Mouse (Mus musculus): Measurements from ENCODE around the gene Wnt2.

Gene Wnt2

DNA sequence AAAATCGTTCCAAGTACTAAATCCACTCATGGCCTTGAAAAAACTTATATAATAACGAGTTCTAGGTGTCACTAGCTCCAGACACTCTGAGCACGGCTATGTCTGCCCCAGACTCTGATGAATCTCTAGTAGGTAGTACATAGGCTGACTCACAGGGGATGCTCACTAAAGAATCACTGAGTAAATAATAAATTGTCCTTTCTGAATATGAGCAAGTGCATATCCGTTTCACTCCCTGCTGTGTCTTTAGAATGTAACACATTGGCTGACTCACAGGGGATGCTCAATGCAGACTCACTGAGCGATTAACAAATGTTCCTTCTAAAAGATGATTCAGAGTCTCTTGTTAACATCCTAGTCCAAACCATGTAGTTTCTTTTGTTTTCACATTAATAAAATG, 52.1 kb downstream of the Wnt2 start:
- no peak for DNase-seq (ENCODE audit: low spot score)

DNA sequence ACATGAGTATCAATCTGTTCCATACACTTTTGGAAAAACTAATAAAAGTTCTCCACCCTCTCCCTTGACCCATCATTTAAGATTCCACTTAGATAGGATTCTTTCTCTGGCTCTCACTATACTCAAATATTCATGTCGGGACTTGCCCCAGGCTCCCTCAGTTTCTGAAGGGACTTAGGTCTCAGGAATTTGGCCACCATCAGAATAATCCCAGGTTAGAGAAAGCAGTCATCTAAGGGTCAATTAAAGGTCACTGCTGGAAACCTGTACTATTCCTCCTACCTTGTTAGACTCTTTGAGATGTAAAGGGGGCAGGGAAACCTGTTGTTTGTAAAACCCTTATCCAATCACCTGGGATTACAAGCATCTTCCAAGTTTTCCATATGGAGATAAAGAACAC, 53.2 kb downstream of the Wnt2 start:
- DNase-seq (ENCODE audit: low spot score), result no peak

DNA sequence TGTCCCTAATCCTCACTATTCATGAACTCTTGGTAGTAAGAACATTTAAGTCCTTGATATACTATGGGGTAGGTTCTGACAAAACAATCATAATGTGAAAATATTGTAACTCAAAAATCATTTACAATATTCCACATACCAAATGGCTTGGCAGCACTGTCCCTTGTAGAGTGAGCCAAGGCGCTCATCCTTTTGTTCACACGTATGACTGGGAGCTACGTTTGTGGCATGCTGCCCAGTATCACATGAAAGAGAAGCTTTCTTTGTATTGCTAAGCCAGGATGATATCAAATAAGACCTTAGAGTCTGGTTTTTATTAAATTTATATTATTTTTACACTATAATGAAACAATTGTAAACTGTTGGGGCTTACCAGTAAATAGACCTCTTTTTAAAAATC, 56.0 kb downstream of the Wnt2 start:
- no peak for DNase-seq (ENCODE audit: low spot score)

DNA sequence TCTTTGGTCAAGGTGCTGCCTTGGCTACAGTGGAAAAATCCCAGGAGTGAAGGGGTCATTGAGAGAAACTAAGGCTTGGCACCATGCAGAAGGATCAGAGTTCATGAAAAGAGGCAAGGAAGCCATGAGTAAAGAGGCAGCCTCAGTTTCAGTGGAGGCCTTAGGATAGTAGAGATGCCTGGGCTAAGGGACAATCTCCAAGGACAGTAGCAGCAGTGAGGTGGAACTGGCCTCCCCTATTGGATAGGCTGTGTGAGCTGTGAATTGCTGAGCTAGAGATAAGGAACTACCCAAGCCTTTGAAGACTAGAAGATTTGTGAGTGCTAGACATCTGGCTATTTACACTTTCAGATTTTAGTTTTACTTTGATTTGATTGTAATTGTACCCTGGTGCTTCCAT, 59.0 kb downstream of the Wnt2 start:
- DNase-seq (ENCODE audit: low spot score), result no peak

DNA sequence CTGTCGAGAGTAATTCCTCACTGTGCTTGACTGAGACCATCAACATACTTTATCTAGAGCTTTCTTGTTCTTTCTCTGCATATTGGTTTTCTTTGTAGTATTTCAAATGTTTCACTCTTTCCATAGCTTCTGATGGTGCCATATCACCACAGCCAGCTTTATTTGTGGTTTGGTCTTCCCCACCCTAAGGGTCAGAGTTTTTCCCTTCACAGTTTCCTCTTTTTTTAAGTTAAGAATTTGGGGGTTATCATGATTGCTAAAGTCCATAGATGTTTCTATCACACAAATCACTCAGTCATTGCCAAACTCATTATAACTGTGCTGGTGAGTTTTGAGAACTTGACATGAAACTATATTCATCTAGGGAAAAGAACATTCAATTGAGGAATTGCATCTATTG, 60.6 kb downstream of the Wnt2 start:
- no peak for DNase-seq (ENCODE audit: low spot score)

DNA sequence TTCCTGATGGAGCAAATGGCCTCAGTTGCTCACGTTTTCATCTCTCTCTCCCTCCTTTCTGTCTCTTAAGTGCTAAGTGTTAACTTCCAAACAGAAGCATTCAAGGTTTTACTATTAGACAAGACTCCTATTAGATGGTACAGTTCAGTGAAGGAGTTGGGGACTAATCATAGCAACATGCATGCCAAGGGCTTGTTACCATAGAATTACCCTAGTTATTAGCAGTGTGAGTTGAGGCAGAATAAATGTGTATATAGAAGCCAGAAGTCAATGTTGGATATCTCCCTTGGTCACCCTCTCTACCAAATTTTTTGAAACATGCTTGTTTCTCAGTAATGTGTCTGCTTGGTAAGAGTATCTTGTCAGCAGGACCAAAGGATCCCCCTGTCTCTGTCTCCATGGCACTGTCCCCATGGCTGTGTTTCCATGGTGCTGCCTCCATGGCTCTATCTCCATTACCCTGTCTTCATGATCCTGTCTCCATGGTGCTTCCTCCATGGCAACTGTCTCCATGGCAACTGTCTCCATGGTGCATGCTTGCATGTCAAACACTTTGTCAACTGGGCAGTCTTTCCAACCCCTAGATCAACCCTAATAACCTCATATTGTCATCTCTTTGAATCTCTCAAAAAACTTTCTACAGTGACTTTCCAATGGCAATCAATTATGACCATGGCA, 61.8 kb downstream of the Wnt2 start:
- DNase-seq (ENCODE audit: low spot score), result no peak

DNA sequence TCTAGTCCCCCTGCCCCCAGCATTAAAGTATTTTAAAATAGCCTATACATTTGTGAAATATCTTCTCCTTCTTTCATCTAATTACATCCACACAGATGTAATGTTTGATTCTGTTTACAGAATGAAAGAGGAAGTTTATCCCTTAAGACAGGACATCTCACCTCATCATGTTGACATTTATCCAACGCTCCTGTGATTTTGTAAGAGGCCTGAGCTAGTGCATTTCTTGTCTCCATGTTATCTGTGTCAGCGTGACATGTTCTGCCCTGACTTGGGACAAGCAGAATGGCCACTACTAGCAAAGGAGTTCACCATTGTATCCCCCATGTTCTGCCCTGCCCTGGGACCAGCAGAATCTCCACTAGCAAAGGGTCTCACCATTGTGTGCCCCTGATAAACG, 66.9 kb downstream of the Wnt2 start:
- no peak for DNase-seq (ENCODE audit: low spot score)

DNA sequence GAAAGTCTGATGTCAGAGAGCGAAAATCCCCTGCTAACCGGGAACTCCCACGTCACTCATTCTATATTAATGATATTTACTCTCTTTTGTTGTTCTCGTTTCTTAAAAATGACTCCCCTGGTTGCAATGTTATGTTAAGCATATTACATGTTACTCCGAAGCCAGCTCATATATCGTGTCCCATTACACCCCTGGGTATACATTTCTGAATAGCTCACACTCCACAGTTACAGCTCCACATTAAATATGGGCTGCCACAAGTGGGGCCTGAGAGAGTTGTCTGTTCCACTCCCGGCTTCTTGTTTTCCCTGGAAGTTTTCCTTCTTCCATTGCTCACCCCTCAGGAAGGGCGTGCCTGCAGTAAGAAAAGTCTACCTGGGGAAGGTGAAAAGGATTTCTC, 78.6 kb downstream of the Wnt2 start:
- no peak for DNase-seq (ENCODE audit: low spot score)

DNA sequence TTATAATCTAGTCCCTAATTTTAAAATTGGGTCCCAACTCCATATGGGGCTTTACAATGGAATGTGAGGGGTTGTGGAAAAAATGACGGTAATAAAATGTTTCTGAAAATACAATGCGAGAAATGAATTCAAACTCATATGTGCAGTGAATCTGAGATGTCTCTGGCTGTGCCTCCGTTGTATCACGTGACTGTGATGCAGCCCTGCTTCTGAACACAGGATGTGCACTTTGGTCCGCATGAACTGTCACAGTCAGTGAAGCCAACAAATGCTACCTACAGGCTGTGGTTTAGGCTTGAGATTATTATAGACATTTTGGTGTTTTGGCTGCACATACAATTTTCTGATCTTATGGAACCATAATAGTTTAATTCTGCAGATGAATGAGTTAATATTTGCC, 81.3 kb downstream of the Wnt2 start:
- no peak for DNase-seq (ENCODE audit: low spot score)

DNA sequence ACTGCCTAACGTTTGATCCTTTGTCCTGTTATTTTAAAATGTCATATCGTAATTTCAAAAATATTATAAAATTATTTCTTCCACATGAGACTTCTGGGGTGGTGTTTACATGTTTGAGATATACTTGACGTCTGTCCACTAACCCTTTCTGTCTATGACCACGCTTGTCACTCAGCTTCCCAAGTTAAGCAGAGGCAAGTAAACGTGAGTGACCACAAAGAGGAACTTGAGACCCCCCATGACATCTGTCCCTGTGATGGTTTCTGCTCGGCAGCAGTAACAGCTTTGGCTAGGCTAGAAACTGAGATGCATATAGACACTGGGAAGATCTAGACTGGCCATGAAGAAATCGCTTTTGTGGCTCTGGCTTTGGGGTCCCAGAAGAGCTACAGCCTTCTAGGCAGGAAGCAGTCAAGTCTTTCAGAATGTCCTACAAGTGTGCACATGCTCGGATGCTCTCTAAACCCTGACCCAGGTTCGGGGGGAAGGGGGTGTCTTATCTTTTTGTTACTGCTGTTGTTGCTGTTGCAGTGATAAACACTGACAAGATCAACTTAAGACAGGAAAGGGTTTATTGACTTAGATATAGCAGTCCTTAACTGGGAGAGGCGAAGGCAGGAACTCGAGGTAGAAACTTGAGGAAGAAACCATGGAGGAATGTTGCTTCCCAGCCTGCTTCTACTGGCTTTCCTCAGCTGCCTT, 83.1 kb downstream of the Wnt2 start:
- no peak for DNase-seq (ENCODE audit: low spot score)

DNA sequence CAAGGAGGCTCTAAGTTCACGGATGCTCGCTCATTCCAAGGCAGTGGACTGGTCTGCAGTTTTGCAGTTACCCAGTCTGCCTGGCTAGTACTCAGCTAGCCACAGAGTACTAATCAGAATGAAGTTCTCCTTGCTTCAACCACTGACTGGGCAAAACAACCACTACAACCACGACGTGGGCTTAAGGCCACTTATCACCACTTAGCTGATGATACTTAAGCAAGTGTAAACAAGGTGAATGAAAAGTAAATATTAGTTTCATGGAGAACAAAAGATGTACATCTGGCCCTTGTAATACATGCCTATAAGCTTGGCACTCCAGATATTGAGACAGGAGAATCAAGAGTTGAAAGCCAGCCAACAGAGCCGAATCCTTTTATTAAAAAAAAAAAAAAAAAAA, 83.9 kb downstream of the Wnt2 start:
- DNase-seq (ENCODE audit: low spot score), result no peak

DNA sequence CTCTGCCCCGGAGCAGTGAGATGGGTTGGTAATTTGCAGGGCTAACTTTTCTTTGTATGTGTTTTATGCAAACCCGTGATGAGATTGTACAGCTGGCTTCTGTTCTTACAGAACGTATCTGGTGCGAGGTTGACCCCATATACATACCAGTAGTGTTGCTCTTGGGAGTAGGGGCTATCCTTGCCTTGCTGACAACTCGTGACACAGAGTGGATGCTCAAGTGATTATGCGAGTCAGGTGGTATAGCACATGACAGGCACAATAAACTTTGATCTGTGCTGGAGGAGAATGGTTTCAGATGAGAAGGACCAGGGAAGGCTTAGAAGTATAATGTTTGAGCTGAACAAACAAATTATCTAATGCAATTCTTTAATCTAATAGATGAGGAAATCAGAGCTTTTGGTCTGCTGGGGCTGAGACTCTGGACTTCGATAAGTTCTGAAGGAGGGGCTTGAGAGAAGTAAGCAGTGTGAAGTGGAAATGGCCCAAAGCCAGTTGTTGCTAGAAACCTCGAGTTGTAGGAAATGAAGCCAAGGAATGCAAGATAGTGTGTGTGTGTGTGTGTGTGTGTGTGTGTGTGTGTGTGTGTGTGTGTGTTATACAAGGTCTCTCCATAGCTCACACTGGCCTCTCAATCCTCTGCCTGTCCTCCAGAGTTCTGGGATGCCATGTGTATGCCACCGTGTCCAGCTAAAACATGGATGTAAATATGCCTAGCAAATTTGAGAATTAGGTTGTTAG, 86.3 kb downstream of the Wnt2 start:
- DNase-seq (ENCODE audit: low spot score), result no peak

DNA sequence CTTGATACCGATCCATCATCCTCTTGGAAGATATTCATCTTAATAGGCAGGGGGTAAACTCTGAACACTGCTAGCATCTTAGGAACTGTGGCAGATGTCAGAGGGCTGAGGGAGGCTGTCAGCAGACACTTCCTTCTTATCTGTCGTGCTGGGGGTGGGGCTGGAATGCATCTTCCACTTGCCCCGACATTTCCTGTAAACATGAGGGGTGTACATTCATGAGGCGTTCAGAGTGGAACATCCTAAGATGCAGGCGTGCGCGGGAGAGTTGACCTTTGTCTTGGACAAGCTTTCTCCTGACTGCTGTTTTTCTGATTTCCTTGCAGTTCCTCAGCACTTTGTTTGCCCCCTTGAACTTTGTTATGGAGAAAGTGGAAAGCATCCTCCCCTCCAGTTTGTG, 88.0 kb downstream of the Wnt2 start:
- DNase-seq (ENCODE audit: low spot score), result no peak

DNA sequence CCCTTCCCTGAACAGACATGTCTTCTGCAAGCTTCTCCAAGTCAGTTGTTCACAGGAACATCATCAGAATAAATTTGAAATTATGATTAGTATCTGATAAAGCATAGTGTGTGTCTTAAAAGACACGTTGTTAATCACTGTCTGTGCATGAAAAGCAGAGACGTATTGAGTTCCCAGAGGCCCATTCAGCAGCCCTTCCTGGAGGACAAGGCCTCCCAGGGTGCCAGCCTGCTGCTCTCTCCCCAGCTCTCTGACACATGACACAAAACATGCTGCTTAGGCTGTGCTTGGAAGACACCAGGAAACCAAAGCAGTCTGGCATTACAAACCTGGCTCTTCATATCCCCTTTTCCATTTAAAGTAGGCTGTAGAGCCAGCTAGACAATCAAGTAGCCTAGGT, 88.5 kb downstream of the Wnt2 start:
- DNase-seq (ENCODE audit: low spot score), result no peak

All from T-cell, adult 2 months (primary cell).